Mouse (Mus musculus): ENCODE measurements around the gene S1pr5.
A peak's percentile ranks its signal among the peaks of the same experiment; 100 is the strongest.
"Not testable (repeated sequence)": the region's sequence is repeated elsewhere in the genome, so short reads cannot be mapped to it uniquely, and the experiment has no call there.

S1pr5 gene

GRCm38 (mm10) chr9:21268305-21268704 is 20.1 kb upstream of the S1pr5 start:
- DNase-seq (ENCODE audit: extremely low read depth, low read depth) = no peak

DNA sequence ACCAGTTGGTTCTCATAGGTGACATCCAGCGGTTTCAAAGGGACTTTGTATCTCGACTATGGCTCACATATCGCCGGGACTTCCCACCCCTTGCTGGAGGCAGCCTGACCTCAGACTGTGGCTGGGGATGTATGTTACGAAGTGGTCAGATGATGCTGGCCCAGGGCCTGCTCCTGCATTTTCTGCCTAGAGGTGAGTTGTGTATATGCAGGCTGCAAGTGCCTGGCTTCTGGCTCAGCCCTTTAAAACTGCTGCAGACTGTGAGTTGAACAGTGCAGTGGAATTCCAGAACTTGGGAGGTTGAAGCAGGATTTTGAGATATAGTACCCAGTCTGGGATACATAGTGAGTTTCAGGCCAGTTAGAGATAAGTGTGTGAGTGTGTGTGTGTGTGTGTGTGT is 18.6 kb upstream of the S1pr5 start:
- no peak for DNase-seq (ENCODE audit: extremely low read depth, low read depth)

- no peak for DNase-seq (ENCODE audit: extremely low read depth, low read depth)
Measured at GRCm38 (mm10) chr9:21265611-21266010, 17.4 kb upstream of the S1pr5 start.

GRCm38 (mm10) chr9:21265000-21265561 is 16.8 kb upstream of the S1pr5 start, which contains the start of gene Atg4d:
Atg4d (plus strand) TSS chr9:21265293.
- peak; percentile 99 for DNase-seq (ENCODE audit: extremely low read depth, low read depth)

- peak; percentile 91 for DNase-seq (ENCODE audit: extremely low read depth, low read depth)
Measured at GRCm38 (mm10) chr9:21264272-21264999, 16.2 kb upstream of the S1pr5 start.

DNA sequence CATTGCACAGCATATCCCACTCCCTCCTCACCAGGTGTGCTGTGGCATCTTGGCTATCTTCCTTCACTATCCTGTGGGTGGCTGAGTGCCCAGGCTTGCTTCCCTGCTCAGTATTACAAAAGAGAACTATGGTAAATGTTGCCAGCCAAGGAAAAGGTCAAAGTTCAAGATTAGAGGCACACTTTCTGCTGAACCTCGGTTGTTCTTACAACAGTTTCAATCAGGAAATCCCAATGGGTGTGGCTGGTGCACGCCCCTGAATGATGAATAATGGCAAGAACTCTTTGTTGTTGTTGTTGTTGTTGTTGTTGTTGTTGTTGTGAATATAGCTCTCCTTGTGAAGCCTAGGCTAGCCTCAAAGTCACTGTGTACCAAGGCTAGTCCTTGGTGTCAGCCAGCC is 13.6 kb upstream of the S1pr5 start:
- DNase-seq (ENCODE audit: extremely low read depth, low read depth) = no peak

- DNase-seq (ENCODE audit: extremely low read depth, low read depth) = no peak
Measured at GRCm38 (mm10) chr9:21260491-21261040, 12.3 kb upstream of the S1pr5 start.

DNA sequence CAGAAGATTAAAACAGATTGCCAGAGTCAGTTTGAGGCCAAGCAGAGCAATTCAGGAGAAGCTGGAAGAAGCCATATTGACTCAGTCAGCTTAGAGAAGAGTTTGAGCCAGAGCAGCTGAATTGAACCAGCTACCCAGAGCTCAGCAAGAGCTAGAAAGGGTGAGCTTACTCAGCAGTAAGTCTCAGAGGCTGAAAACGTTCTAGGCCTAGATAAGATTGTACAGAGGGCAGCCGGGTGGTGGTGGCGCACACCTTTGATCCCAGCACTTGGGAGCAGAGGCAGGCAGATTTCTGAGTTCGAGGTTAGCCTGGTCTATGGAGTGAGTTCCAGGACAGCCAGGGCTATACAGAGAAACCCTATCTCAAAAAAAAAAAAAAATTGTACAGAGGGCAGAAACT is 8.1 kb upstream of the S1pr5 start:
- DNase-seq (ENCODE audit: extremely low read depth, low read depth) = not testable (repeated sequence)

GRCm38 (mm10) chr9:21254690-21255089 is 6.4 kb upstream of the S1pr5 start:
- DNase-seq (ENCODE audit: extremely low read depth, low read depth) = no peak

GRCm38 (mm10) chr9:21251116-21251735 is 3.0 kb upstream of the S1pr5 start:
- DNase-seq (ENCODE audit: extremely low read depth, low read depth) = no peak

DNA sequence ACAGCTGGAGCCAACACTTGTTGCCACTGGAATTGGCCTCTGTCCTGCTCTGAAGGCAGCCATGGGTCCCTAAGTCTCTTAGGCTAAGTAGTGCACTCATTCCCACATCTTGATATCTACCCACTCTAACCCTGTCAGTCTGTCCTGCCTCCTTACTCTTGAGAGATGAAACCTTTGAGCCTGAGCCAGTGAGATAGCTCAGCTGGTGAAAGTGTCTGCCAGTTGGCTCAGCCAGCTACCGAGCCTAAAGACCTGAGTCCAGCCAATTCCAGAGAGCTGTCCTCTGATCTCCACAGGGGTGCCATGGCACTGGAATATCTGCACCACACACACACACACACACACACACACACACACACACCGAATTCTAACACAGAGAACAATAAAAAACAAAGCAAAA is 2.3 kb upstream of the S1pr5 start:
- no peak for DNase-seq (ENCODE audit: extremely low read depth, low read depth)

- DNase-seq (ENCODE audit: extremely low read depth, low read depth) = no peak
Measured at GRCm38 (mm10) chr9:21249629-21250508, 1.6 kb upstream of the S1pr5 start.

- DNase-seq (ENCODE audit: extremely low read depth, low read depth) = no peak
Measured at GRCm38 (mm10) chr9:21246342-21246741, 1.9 kb downstream of the S1pr5 start.

DNA sequence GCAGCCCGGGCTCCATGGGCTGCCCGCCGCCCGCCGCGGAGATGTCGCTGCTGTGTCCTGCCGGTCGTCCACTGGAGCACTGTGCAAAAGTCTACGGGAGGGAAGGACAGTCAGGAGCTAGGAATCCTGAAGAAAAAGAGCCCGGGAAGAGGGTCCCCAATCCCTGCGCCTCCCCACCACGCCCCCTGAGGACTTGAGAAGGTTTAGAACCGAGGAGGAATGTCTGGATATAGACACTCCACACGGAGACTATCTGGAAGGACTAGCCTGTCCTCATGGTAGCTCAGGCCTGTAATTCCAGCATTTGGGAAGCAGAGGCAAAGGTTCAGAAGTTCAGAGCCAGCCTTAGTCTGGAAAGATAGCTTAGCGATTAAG is 3.1 kb downstream of the S1pr5 start:
- no peak for DNase-seq (ENCODE audit: extremely low read depth, low read depth)

DNA sequence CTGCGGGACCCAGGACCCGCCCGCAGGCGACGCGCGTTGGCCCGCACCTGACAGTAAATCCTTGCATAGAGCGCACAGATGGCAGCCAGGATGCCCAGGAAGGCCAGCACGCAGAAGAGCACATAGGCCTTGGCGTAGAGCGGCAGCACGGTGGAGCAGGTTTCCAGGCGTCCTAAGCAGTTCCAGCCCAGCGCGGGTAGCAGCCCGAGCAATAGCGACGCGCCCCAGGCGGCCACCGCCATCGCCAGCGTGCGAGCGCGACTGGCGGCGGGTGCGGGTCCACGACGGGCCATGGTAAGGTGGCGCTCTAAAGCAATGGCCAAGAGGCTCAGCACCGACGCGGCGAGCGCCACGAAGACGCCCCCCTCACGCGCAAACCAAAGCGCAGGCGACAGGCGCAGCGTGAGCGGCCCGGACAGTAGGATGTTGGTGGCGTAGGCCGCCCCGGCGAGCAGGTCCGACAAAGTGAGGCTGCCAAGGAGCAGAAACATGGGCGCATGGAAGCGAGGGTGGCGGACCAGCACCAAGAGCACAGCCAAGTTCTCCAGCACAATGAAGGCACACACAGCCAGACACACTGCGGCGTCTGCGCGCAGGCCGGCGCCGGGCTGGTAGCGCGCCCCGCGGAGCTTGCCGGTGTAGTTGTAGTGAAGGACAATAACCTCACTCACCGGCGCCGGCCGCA is 3.7 kb downstream of the S1pr5 start:
- no peak for DNase-seq (ENCODE audit: extremely low read depth, low read depth)

DNA sequence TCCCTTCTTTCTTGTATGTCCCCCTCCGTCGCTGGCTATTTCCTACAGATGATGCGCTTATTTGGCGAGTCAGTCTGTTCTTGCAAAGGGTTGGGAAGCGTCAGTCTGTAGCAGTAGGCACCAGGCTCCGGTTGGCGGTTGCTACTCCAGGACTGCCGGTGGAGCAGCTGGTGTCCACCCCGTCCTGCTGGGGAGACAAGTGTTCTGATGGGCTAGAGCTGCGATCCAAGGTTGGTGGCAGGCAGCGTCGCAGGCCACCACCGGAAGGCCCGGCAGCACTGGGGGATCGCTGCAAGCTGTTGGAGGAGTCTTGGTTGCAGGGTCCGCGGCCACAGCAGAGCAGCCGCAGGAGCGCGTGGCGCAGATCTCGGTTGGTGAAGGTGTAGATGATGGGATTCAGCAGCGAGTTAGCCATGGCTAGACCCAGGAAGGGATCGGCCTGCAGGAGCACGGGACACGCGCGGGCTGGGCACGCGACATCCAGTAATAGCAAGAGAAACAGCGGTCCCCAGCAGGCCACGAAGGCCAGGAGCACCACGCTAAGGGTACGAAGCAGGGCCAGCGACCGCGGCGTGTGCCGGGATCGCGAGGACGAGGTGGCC is 4.3 kb downstream of the S1pr5 start:
- DNase-seq (ENCODE audit: extremely low read depth, low read depth) = no peak

DNA sequence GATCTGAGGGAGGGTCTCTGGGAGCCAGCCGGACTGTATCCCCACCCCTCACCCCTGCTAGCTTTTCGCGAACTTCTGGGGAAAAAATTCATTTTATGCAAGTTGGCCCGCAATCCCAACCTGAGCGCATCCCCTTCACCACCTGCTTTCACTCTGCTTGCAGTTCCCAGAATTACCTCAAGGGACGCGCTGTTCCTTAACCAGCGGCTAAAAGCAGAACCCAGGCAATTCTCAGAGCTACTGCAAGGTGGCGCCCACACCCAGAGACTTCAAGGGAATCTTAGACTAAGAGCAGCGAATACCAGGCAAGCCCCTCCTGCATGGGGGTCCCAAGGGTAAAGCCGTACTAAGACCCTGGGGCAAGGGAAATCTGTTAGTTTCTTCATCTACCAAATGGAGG is 6.9 kb downstream of the S1pr5 start:
- peak; percentile 87 for DNase-seq (ENCODE audit: extremely low read depth, low read depth)

DNA sequence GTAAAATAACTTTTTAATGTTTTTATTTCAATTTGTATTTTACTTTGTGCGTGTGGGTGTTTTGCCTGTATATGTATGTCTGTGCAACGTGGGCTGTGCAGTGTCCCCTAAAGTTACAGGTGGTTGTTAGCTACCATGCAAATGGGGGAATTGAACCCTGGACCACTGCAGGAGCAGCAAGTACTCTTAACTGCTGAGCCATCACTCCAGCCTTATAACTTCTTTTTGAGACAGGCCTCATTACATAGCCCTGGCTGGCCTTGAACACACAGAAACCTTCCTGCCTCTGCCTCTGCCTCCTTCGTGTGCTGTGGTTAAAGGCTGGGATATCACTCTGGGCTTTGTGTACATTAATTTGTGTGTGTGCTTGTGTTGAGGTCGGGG is 8.8 kb downstream of the S1pr5 start:
- DNase-seq (ENCODE audit: extremely low read depth, low read depth) = no peak

DNA sequence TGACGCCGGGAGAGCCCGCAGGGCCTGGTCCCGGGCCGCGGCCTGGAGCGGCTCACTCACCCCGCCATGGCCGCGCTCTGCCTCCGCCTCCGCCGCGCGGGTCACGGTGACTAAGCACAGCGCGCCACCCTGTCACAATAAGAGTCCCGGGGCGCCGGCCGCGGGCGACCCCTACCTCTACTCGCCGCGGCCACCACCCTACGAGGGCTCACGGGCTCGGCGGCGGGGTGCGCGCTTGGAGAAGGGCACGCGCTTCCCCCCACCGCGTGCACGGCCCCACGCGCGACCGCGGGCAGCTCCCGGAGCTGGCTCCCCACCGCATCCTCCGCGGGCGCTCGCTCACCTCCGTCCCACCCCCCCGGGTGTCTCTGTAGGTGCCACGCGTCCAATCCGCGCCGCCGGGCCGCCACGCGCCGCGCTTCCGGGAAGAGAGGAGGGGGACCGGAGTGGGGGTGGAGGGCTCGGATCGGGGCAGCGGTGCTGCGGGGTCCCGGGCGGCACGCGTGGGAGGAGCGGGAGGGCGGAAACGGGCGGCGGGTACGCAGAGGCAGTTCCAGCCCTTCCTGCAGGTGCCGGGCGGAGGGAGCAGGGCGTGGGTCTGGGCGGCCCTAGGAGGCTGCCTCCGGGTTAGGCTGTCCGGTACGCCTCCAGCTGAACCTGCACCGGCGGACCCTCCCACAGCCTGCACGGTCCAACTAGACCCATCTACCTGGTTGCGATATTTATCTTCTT is 9.3 kb downstream of the S1pr5 start, which contains the start of gene Keap1:
Gene Keap1 (minus strand): TSS at position 629 of the 732 bp plus-strand sequence.
- no peak for DNase-seq (ENCODE audit: extremely low read depth, low read depth)

Measured in MEL-GATA-1-ER (cell line).